Mouse (Mus musculus) ES-CJ7 (cell line): ENCODE data around the gene Ddah1.

Source experiments
- DNase-seq: peaks from one replicate; pipeline ENCODE4 v3.0.0; 2011; ENCODE audit warnings: low read depth, low spot score

Ddah1 gene

DNA sequence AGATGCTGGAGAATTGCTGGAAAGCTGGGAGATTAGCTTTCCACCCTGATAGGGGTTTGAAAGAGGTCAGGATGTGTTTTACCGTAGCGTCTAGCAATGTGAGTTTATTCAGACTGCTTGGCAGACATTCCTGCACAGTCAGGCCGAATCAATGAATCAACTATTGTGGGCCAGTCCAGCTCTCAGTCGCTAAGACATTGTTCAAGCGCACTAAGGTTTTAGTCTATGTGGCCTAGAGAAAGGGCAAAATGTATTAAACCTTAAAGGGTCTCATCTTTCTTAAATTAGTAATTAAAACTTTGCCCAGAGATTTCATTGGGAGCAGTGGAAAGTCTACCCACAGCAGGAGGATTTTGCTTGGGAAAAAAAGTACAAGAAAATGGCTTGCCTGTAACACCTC lies 48.0 kb downstream of the Ddah1 start:
- no peak for DNase-seq

DNA sequence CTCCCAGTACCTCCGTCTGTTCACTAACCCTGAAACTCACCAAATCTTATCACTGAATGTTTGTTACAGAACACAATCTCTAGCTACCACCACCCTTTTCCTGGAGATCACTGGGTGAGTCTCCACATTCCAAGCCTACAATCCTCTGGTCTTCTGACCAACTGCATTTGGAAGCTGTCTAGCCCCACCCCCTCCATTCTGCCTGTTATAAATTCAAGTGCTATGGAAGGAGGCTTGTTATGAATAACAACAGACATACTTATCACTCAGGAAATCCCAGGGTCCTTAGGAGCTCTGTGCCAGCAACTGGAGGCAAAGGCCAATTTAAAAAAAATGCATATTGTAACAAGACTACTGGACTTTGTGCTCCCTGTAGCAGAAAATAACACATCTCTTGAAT lies 58.3 kb downstream of the Ddah1 start:
- no peak for DNase-seq

DNA sequence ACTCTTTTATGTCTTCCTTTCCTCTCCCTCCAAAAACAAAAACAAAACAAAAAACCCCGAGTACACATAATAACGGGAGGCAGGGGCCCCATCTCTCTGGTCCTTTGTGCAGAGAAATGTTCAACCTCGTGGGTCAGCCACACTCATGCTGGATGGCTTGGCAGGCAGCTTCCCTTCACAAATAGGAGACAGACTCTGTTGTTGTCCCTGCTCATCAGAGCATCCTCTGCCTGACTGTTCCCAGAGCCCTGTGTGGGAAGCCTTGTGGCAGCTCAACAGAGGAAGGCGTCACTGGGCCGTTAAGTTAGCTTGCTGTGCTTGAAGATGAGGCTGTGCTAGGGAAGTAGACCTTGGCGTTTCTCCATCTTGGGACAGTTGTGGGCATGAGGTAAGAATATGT lies 58.8 kb downstream of the Ddah1 start:
- no peak for DNase-seq

DNA sequence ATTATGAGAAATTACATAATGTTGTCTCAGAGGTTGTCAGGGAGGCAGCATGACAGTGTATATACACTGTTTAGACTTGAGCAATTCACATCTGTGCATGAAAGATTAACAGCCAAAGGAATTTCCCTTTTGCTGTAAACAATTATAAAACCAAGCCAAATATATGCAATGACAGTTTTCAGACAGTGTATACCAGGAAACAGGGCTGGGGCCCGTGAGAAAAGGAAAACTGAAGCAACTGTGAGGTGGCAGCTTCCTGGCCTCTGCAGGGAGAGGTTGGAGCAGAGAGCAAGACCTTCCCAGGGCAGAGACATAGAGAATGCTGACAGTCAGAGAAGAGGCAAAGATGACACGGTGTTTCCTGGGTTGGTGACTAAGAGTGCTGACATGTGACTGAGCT lies 62.0 kb downstream of the Ddah1 start:
- DNase-seq: no peak

DNA sequence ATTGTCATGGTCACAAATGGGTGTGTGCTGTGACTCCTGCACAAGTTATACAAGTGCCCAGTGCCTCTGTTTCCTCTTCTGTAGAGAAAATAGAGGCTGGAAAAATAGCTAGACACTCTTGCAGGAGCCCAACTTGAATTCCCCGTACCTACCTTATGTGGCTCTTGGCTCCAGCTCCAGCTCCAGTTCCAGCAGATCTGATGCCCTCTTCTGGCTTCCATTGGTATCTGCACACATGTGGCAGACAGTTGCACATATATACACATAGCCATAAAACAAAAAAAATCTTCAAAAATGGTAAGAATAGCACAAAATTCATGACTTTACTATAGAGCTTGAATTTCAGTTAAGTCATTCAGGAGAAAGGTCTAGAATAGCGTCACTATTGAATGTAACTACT lies 62.5 kb downstream of the Ddah1 start:
- DNase-seq: peak; percentile 39

DNA sequence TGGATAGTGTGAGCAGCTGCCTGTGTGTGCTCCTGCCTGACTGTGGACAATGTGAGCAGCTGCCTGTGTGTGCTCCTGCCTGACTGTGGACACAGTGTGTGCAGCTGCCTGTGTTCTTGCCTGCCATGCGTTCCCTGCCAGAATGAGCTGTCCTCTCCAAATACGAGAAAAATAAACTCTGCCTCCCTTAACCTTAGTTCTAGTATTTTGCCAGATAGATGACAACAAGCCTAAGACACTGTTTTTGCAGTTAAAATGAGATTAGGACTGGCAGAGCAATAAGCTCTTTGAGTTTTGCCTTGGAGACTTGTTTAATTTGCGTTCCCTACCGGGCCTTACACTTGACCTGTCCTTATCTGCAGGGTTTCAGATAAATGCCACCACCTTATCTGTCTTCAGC lies 63.7 kb downstream of the Ddah1 start:
- DNase-seq: no peak

DNA sequence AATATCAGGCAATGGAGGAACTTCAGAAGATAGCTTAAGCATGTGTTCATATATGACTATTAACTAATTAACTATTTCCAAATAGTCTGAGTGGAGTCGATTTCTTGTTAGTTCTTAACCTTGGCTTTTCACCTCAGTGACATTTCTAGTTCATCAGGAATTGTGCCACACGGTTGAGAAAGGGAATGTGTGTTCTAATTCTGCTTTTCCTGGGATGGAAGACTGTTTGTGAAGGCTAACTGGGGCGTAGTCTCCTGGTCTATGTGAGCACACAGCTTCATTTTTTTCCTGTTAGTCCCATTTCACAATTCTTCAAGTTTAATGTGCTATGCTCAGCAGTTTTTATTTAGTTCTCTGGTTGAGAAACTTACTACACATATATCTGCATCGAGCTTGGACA lies 65.2 kb downstream of the Ddah1 start:
- DNase-seq: no peak

DNA sequence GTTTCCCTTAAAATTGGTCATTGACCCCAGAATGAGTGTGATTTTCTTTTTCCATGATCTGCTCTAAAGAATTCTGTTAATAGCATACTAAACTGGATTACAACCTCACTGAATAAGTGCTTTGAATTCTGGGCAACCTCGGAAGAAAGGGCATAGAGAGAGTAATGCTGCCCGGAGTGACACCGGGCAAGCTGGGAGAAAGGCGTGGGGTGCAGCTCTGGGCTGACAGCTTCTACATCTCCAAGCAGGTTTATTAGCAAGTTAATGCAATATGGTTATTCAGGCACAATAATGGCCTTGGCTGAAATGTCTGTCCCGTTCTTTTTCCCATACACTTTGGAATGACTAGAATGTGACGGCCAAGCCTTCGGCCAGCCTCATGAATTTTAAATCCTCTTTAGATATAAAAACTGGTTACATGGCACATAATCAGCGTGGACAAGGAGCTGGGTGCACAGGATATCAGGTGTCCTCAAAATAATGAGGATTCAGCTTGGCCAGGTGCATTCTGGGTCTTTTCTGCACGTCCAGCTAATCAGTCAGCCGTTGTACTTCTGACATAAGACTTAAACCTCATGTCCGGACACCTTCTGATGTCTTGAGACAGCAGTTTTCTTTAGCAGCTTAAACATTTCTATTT lies 67.1 kb downstream of the Ddah1 start:
- no peak for DNase-seq

DNA sequence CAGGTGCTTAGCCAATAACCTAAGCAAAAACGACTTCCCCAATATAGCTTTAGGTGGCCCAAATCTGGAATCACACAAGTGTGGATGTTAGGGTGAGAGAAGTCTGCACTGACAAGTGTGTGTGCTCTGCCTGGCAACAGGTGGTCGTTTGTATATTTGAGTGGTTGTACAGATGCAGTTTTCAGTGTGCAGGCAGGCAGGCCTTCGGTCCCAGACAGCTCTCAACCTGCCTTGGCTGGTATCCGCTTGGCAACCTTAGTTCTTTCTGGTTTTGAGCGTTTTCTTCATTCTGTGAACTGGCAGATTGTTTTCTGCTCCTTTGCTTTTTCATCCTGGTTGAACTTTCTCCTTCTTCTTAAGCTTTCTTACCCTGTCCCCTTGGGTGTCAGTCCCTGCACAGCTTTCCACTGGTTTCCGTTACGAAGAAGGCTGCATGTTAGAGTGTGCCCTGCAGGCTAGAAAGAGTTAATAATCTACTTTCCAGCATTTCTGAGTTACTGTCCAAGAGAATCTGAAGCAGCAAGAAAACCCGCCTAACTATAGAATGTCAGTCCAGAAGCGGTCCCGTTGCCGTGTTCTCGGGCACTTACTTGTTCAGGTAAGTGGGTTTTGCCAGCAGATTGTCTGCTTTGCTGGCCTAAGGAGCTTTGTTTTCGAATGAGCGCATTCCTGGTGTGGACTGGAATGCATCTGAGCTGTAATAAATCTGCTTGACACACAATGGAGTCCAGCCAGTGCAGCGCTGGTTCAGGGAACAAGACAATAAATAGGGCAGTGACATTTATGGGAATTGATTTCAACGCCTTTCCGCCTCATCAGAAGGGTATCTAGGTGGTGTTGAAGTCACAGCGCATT lies 68.9 kb downstream of the Ddah1 start:
- no peak for DNase-seq

DNA sequence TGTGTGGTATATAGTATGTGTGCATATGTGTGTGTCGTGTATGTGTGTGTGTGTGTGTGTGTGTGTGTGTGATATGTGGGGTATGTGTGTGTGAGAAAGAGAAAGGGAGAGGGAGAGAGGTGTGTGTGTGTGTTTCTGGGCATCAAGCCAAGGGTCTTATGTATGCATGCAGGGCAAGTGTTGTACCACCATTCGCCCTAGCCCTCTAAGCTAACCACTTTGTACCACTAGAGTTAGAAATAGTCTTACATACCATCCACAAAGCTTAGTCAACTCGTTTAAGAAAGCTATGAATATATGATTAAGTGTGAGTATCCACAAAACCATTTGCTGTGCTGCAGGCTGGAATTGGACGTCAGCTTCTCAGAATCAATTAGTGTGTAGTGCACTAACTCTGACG lies 70.4 kb downstream of the Ddah1 start:
- no peak for DNase-seq

DNA sequence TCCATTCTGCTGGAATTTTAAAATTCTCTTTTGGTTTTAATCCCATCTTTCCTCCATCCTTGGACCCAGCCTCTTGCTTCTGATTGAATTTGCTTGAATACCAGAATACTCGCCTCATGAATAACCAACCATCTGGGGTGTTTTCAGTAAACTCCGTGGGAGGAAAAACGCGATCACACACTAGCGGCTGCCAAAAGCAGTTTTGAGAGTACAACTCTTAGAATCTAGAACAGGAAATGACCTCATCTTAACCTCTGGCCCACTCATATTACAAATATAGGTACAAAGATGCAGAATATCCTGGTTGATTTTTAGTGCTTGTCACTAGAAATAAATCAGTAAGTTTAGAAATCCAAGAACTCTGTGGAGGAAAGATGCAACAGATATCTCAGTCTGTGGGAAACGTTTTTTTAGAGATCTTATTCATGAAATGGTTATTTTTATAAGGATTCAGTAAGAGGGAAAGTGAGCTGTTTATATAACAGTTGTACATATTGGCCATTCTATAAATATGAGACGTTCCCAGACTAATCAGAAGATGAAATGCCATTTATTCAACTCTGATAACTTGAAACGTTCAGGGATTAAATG lies 75.6 kb downstream of the Ddah1 start:
- no peak for DNase-seq

DNA sequence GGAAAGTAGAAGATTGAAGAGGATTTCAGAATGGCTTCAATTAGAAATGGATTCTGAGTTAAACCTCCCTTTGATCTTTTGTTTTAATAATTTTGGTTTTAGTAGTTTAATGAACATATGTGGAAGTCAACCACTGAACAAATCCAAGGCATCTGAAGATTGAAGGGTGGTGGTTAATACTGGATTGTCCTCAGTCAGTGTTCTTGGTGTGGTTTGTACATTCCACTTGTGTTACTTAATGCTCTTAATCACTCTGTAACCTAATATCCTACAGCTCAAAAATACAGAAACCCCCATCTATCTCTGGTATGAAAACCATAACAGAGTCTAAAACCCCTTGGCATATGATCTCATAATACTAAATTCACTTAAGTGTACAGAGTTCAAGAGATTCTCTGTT lies 79.8 kb downstream of the Ddah1 start:
- DNase-seq: no peak

DNA sequence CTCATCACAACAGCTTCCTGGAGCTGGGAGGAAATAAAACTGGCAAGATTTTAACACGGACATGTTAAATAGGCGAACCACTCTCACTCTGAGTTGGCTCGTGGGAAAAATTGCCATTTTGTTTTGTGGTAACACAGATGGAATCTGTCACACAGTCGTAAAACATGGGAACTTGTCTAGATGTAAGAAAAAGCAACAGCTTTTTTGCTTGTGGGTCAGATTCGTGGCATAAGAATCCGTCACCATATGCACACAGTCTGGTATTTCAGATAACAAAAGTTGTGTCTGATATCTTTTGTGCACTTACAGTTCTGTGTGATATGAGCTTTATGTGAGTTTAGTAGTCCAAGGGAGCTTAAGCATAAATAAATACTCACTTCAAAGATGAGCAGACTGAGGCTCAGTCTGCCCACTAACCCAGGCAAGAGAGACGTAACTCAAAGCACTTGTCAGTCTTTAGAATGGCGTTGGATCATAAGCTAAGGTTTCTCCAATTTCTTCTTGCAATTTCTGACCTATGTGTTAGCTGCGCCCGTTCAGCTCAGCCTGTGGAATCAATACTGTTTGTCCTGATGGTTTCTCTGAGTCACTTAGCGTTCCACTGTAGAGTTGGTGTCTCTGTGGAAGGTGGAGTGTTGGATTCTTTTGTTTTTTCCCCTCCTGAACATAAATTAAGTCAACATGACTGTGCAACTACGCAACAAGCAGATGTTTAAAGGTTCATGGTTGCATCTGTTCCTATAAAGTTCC lies 83.7 kb downstream of the Ddah1 start:
- no peak for DNase-seq

DNA sequence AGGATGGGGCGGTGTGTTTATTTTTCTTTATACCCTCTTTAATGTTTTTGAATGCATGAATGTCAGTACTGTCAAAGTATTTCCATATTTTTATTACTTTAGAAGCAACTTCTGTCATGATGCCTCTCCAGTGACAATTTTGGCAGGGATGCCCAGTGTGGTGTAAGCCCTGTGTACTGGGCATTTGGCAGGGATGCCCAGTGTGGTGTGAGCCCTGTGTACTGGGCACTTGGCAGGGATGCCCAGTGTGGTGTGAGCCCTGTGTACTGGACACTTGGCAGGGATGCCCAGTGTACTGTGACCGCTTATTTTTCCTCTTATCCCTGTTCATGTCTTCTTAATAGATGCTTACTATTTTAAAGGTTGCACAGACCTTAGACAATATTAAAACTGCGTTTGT lies 85.4 kb downstream of the Ddah1 start:
- no peak for DNase-seq

DNA sequence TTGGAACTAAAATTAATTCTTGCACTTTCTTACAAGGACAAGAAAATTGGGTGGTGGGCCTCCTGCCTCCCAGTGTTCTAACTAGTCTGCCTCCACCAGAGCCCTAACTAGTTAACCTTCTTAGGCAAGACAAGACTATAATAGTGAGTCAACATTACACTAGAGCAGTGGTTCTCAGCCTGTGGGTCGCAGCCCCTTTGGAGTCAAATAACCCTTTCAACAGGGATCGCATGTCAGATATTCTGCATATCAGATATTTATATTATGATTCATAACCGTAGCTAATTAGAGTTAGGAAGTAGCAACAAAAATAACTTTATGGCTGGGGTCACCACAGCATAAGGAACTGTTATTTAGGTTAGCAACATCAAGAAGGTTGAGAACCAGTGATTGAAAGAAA lies 86.4 kb downstream of the Ddah1 start:
- no peak for DNase-seq

DNA sequence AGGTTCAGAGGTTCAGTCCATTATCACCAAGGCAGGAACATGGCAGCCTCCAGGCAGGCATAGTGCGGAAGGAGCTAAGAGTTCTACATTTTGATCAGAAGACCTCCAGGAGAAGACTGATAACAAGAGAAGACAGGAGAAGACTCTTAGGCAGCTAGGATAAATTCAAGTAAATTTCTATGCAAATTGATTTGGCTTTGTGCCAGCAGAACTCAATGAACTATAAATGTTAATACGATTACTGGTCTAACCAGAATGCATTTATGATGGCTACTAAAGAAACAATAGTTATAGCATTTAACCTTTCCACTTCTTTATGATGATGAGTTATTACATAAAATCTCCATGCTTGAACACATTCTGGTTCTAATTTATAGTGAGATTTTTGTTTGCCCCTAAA lies 87.8 kb downstream of the Ddah1 start:
- DNase-seq: no peak

DNA sequence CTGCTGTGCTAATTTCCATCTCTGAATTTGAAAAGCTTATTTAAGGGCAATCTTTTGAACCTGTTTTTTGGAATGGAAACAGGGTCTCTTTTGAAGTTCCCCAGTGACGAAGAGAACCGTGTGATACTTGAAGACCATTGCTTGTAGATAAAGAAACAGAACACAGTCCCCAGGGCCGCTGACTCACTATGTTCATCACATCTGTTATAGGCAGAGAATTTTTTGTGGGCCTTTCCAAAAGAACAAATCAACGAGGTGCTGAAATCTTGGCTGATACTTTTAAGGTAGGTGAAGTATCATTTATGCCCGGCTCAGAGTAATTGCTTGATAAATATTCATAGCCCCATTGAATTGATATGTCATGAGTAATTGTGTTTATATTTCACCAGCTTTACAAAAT lies 93.6 kb downstream of the Ddah1 start:
- no peak for DNase-seq

DNA sequence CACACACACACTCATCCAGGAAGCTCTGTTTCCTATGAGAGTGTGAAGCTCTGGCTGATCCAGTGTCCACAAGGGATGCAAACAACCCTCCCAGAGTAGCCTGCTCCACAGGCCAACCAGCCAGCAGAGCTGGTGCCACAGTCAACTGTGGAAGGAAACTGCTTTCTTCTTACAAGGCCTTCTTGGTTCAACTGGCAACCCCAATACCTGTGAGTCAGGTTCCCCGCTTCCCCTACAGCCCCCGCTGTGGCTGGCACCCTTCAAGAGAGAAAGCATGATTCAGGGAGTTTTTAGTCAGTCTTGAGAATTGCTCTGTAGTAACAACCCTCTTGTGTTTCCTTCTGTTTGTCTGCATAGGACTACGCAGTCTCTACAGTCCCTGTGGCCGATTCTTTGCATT lies 94.3 kb downstream of the Ddah1 start:
- no peak for DNase-seq

DNA sequence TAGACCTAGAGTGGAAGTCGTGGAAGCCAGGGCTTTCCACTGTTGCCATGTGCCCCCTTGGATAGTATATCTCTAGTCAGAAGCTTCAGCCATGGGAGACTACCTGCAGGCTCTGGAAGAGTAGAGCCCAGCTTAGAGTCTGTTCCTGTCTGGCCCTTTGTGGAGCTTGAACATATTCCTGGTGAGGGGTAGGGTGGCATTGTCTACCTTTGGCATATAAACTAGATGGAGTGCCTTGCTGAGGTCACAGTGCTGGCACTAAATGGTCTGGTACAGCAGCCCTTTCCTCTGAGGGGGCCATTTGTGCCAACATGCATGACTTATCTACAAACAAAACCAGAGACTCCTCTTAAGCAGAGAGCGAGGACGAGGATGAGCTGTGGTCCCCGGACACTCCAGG lies 95.2 kb downstream of the Ddah1 start:
- no peak for DNase-seq

DNA sequence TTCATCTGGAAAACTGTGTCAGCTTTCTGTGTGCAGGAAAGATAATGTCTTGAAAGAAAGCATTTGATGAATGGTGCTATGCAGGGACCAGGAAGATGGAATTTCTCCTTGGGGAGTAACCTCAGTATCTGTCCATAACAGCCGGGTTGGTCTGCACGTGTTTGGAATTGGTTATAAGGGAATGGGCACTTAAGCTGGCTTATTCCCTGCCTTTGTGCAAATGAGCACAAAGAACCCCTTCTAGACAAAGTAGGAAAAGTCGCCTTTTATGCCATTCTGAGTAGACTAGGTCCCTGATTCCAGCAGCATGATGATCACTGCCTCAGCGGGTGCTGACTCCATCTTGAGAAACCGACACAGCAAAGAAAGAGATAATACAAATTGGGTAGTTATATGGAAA lies 96.0 kb downstream of the Ddah1 start:
- DNase-seq: no peak

DNA sequence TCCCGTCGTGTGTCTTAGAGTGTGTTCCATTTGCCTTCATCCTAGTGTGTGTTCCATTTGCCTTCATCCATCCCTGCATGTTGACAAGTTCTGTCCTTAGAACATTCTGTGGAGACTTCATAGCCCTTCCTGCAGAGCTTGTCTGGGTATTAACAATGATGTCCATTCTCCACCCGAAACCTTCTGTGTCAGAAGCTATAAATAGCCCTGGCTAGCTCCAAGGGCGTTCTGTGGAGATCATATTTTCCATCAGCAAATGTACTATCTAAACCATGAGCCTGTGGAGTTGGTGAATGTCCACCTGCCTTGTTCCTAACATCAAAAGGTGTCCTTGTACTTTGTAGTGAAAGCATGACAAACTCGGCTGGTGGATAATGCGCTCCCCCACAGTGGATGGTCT lies 96.8 kb downstream of the Ddah1 start:
- no peak for DNase-seq

DNA sequence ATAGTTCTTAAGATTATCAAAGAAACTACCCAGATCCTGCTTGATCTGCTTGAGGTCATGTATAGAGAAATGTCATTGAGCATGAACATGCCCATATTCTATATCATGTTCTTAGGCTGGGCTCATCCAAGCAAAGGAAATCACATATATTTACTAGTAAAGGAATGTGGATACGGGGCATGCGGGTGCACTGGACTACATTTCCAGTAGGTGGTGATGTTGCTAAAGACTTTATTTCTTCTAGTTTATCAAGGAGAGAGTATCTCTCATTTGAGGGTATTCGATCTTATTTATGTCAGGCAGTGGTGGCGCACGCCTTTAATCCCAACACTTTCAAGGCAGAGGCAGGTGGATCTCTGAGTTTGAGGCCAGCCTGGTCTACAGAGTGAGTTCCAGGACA lies 99.9 kb downstream of the Ddah1 start:
- no peak for DNase-seq
